Mouse (Mus musculus): ENCODE results near the gene Tfam.

GRCm38 (mm10) chr10:71251256-71251655 is 13.2 kb upstream of the Tfam start:
- TF ChIP-seq EP300 (IDR thresholded peaks at IDR 0.05), result no peak
- no peak for TF ChIP-seq CTCF (IDR thresholded peaks at IDR 0.05)
